18 mouse cellular contexts compared by ENCODE assay signal in genomic region chr8:122512392-122512791, GRCm38 (mm10). TPM values are rescaled to one million over a fixed set of nuclear protein-coding genes. Genes with fewer than 3 reads are reported as not detected.
DNase-seq lines count a peak whose midpoint lies in the region; ATAC-seq and TF ChIP-seq lines count a peak whose summit lies in the region.
"Had no signal": no experiment of that assay in that cellular context is flagged by ENCODE, and none has a peak within 500 bp of the region (broad histone marks: within the 10 kb centered on the region; RNA-seq: fewer than 3 reads in every experiment).

No protein-coding gene starts in this region.

- no peak for TF ChIP-seq CTCF in E14TG2a.4 (conservative IDR thresholded peaks at IDR 0.05; ENCODE audit: low read length)

- DNase-seq in heart, adult 11 months, result peak; percentile 95
- no peak for DNase-seq in heart, postnatal 4 days
- no peak for DNase-seq in kidney, adult 8-10 months
- no peak for DNase-seq in limb, embryonic 10.5 days (ENCODE audit: low spot score)
- DNase-seq in layer of hippocampus, adult 9-10 months (ENCODE audit: low spot score), result no peak
- no peak for DNase-seq in adrenal gland, adult 8-10 months
- DNase-seq: cerebellum, postnatal 10 days; right cerebral cortex, adult 18-20 months; spleen, adult 18-20 months had no signal

- WGBS in kidney, embryonic 16.5 days, result 49% methylated on average over 7 of the region's 7 CpGs
- WGBS in limb, embryonic 10.5 days, result 80% methylated on average over 7 of the region's 7 CpGs

- peak overlapping the region; percentile 19; the same call in 1 of the 2 replicates for H3K9ac ChIP-seq in kidney, embryonic 16.5 days (replicated peaks; ENCODE audit: low read length)

- H3K27me3 ChIP-seq in kidney, embryonic 16.5 days (ENCODE audit: insufficient read depth, low read length), result no peaks in the 10 kb centered on the region
- H3K27me3 ChIP-seq in E14TG2a.4 (ENCODE audit: insufficient read depth, low read length), result no peaks in the 10 kb centered on the region
- H3K27me3 ChIP-seq in limb, embryonic 10.5 days (ENCODE audit: low read depth, poor library complexity, severe bottlenecking), result no peaks in the 10 kb centered on the region

- peak overlapping the region; percentile 63 for H3K27ac ChIP-seq in kidney, embryonic 16.5 days (ENCODE audit: low read length)
- peak overlapping the region; percentile 43; the same call in 1 of the 2 replicates for H3K27ac ChIP-seq in limb, embryonic 10.5 days
- H3K27ac ChIP-seq: hindbrain, postnatal 0 days had no signal

- no peak for ATAC-seq in kidney, embryonic 16.5 days (ENCODE audit: low FRiP score, low TSS enrichment)
- ATAC-seq: hindbrain, postnatal 0 days had no signal

- no peaks in the 10 kb centered on the region for H3K36me3 ChIP-seq in kidney, embryonic 16.5 days (ENCODE audit: insufficient read depth, low read length)
- H3K36me3 ChIP-seq in E14TG2a.4 (ENCODE audit: insufficient read depth, low read length), result peaks cover 86% of the 10 kb centered on the region
- H3K36me3 ChIP-seq in limb, embryonic 10.5 days, result peaks cover 25% of the 10 kb centered on the region

- H3K4me2 ChIP-seq in kidney, embryonic 16.5 days (replicated peaks; ENCODE audit: low read depth, low read length), result no peak overlapping the region
- H3K4me2 ChIP-seq: liver, embryonic 11.5 days had no signal

- peaks cover 33% of the 10 kb centered on the region for H3K4me1 ChIP-seq in kidney, embryonic 16.5 days (ENCODE audit: insufficient read depth, low read length)
- H3K4me1 ChIP-seq in E14TG2a.4 (replicated peaks; ENCODE audit: low read depth, low read length), result peaks cover 83% of the 10 kb centered on the region
- H3K4me1 ChIP-seq in limb, embryonic 10.5 days, result peaks cover 48% of the 10 kb centered on the region

- H3K4me3 ChIP-seq in kidney, embryonic 16.5 days (ENCODE audit: low read length), result no peak overlapping the region
- peak overlapping the region; percentile 45 for H3K4me3 ChIP-seq in E14TG2a.4 (replicated peaks; ENCODE audit: low read length)
- no peak overlapping the region for H3K4me3 ChIP-seq in limb, embryonic 10.5 days

- no peaks in the 10 kb centered on the region for H3K9me3 ChIP-seq in kidney, embryonic 16.5 days (ENCODE audit: low read length)
- no peaks in the 10 kb centered on the region for H3K9me3 ChIP-seq in E14TG2a.4 (ENCODE audit: low read length)
- no peaks in the 10 kb centered on the region for H3K9me3 ChIP-seq in limb, embryonic 10.5 days (replicated peaks)

RNA-seq across cellular contexts. Expression of gene Ctu2, which starts 36.4 kb away (rescaled TPM):
- 10 to 100 TPM; 16.2 to 22.4 TPM for total RNA-seq in heart, postnatal 4 days (2021)
- 46.5 and 48.0 TPM in 2 replicates for polyA plus RNA-seq in kidney, embryonic 16.5 days (2015; fragmentation: Nextera tagmentation; extraction: Ambion mirVana)
- 80.3 and 81.8 TPM in 2 replicates for polyA plus RNA-seq in limb, embryonic 10.5 days (2016; fragmentation: Nextera tagmentation; extraction: Ambion mirVana)
- 10 to 100 TPM; 25.8 to 28.5 (median 26.2) TPM for total RNA-seq in adrenal gland, adult 8-10 months (2022)

RNA-seq across cellular contexts. Expression of gene Rnf166, which starts 36.5 kb away (rescaled TPM):
- 10 to 100 TPM; 24.3 to 27.4 TPM for total RNA-seq in heart, postnatal 4 days (2021)
- 39.3 and 46.0 TPM in 2 replicates for polyA plus RNA-seq in kidney, embryonic 16.5 days (2015; fragmentation: Nextera tagmentation; extraction: Ambion mirVana)
- polyA plus RNA-seq in limb, embryonic 10.5 days (2016; fragmentation: Nextera tagmentation; extraction: Ambion mirVana), result 33.1 and 41.4 TPM in 2 replicates
- total RNA-seq in adrenal gland, adult 8-10 months (2022), result 10 to 100 TPM; 46.3 to 68.8 (median 57.7) TPM

RNA-seq across cellular contexts. Expression of gene Piezo1, which starts 38.7 kb away (rescaled TPM):
- 10 to 100 TPM; 53.7 to 55.4 TPM for total RNA-seq in heart, postnatal 4 days (2021)
- polyA plus RNA-seq in kidney, embryonic 16.5 days (2015; fragmentation: Nextera tagmentation; extraction: Ambion mirVana), result 15.6 and 16.9 TPM in 2 replicates
- 10.7 and 11.8 TPM in 2 replicates for polyA plus RNA-seq in limb, embryonic 10.5 days (2016; fragmentation: Nextera tagmentation; extraction: Ambion mirVana)
- 10 to 100 TPM; 13.8 to 25.2 (median 18.5) TPM for total RNA-seq in adrenal gland, adult 8-10 months (2022)

RNA-seq across cellular contexts. Expression of gene Snai3, which starts 51.9 kb away (rescaled TPM):
- total RNA-seq in heart, postnatal 4 days (2021), result under 1 TPM; 0.55 to 0.63 TPM
- 0.75 and 0.77 TPM in 2 replicates for polyA plus RNA-seq in kidney, embryonic 16.5 days (2015; fragmentation: Nextera tagmentation; extraction: Ambion mirVana)
- polyA plus RNA-seq in limb, embryonic 10.5 days (2016; fragmentation: Nextera tagmentation; extraction: Ambion mirVana), result not detected in 2 replicates
- not detected for total RNA-seq in adrenal gland, adult 8-10 months (2022)
- total RNA-seq: adrenal gland, adult 18-20 months; granulocyte monocyte progenitor cell, adult 5-6 weeks; hindbrain, postnatal 0 days; layer of hippocampus, adult 18-20 months; megakaryocyte-erythroid progenitor cell, adult 5-6 weeks; monocyte, adult 5-6 weeks had no signal
- polyA plus RNA-seq: hindbrain, postnatal 0 days had no signal

RNA-seq across cellular contexts. Expression of gene Cdt1, which starts 55.4 kb away (rescaled TPM):
- total RNA-seq in heart, postnatal 4 days (2021), result 10 to 100 TPM; 36.5 to 38.2 TPM
- 43.0 and 49.0 TPM in 2 replicates for polyA plus RNA-seq in kidney, embryonic 16.5 days (2015; fragmentation: Nextera tagmentation; extraction: Ambion mirVana)
- 68.9 and 75.6 TPM in 2 replicates for polyA plus RNA-seq in limb, embryonic 10.5 days (2016; fragmentation: Nextera tagmentation; extraction: Ambion mirVana)
- total RNA-seq in adrenal gland, adult 8-10 months (2022), result 1 to 10 TPM; 4.8 to 9.9 (median 8.2) TPM
